Mouse (Mus musculus): ENCODE measurements at regions not wholly inside any gene's neighbourhood (a gene's known extent, or its start where the extent isn't known, plus 50 kb on each side); places are given as distances from the start of the nearest gene placed in this dataset.

DNA sequence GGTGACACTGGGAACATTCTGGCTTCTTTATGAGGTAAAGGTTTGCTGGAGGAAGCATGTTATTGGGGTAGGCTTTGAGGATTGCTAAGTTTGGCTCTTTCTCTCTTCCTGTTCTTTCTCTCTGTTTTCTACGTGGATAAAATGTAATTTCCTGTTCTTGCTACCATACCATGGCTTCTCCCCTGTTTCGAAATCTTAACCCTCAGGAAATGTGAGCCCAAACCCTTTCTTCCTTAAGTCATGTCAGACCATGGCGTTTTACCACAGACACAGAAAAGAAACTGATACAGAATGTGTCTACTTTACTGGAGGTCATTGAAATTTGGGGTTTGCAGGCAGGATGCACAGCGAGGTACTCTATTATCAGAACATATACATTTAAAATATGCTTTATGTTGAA is 552.7 kb upstream of the Camk1g start:
- DNase-seq: no peak

DNA sequence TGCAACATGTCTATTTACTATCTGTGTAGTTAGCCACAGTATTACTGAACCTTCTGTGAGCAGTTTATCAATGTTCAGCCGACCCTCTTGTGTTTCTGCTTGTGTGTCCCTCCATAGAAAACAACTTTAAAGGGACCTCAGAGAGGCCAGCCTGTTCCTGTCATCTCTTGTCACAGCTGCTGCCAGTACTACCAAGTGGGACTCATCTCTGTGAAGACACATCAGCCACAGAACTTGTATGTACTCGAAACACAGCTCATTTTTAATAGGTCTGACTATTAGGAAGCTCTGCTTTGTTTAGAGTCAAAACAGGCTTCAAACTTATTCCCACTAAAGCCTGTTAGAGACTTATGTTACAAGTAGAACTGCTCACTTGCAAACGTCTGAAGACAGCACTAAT is 549.1 kb upstream of the Camk1g start:
- peak; percentile 2 to 3 for DNase-seq

DNA sequence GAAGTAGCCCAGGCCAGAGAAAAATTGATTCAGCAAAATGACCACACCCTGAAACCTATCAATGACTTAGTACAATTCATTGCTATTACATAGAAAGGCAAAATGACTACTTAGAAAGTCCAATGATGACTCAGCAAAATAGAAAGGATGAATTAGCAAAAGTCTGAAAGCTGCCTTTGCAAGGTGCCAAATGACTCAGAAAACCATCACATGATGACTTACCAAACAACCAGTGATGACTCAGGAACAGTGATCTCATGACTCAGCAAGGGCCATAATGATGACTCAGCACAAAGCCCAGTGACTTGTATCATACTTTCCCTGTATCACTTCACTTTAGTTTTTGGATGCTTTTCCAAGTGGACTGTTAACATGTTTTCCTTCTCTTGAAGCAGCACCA is 535.6 kb upstream of the Camk1g start:
- DNase-seq: no peak

DNA sequence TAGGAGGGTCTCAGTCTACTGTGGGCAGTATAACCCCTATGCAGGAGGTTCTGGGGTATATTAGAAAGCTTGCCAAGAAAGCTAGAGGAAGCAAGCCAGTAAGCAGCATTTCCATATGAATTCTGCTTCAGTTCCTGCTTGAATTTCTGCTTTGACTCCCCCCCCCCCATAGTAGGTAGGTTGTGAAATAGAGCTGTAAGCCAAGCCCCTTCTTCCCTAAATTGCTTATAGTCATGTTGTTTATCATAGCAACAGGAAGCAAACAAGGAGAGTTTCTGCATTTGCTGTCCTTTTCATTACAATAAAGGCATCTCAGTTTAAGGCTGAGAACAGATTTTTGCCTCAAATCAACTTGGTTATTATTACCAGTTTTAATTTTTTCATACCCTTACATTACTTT is 524.0 kb upstream of the Camk1g start:
- DNase-seq: no peak

DNA sequence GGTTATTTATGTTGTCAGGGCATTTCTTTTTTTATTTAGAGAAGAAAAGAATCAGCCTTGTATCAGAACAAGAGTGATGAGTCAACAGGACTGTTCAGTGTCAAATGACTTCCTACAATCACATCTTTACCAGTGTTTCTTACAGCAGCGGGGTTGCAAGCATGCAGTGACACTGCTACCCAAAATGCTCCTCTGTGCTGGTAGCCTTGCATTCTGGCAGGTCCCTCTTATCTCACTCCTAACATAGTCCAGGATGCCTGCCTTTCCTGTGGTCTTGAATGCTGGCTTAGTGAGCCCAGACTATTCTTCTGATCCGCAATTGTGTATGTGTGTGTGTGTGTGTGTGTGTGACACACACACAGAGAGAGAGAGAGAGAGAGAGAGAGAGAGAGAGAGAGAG is 506.4 kb upstream of the Camk1g start:
- DNase-seq: no peak

DNA sequence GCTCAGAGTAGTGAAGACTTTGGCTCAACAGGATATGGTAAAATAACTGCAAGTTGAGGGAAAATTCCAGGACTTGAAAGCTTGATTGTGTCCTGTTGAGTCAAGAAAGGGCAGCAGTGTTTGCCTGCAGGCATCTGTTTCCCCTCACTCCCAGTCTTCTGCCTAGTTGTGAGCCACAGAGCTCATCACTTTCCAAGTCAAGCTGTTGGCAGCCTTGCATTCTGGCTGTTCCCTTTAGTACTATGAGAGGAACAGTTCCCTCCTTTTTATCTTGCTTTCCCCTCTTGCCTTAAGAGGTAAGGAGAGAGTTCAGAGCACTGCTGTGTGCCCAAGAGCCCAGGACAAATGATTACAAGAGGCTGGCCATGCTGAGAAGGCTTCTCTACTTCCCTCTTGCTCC is 506.0 kb upstream of the Camk1g start:
- no peak for DNase-seq

DNA sequence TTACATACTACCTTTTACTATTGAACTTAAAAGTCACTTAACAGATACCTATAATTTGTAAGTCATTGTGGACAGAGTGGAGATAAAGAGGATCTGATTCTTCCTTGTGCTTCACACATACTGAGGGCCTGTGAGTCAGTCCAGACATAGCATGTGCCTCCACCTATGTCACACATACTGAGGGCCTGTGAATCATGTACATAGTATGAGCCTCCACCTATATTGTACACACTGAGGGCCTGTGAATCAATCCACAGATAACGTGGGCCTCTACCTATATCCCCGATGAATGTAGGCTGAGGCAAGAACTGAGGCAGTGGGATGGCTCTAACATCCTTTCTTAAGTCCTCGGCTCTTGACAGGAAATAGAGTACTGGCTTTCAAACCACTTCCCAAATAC is 505.2 kb upstream of the Camk1g start:
- no peak for DNase-seq

DNA sequence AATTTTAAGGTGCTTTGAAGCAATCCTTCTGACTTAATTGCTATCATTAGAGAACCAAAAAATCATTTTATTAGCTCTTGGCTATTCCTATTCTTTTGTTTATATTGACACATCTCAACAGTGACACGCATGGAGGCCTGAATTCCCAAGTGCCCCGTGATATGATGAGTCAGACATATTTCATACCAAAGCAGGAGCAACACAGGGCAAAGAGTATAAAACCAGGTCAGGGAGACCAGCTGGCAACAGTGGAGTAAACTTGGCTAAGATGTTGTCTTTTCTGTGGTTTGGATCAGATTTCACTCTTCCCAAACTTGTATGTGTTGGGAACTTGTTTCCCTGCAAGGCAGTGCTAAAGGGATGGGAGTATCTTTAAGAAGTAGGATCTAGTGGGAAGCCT is 500.6 kb upstream of the Camk1g start:
- DNase-seq: no peak

DNA sequence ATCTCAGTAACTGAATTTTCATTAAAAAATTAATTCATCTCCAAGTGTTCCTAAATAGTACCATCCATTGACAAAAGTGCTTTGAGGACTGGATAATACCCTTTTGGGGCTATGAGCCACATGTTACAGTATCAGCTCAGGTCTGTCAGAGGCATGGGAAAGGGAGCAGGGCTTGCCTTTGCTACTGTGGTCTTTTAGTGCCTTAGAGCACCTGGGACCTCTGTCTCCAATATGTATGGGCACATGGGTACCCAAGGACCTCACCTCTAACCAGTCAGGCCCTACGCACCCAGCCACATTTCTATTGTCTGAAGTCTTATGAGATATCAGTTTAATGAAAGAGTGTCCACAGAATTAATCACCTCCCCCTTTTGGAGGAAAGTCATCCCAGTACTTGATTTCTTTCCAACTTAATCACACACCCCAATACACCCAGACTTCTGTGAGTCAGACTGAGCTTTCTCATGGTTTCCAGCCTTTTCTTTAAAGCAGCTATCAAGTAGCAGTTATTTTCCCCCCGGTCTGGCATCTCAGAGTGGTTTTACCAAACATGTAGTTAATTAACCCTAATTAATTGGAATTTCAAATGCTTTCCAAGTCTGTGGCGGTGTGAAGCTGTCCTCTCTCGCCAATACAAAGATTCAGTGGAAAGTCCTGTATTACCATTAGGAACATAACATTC is 498.7 kb upstream of the Camk1g start:
- DNase-seq: no peak

DNA sequence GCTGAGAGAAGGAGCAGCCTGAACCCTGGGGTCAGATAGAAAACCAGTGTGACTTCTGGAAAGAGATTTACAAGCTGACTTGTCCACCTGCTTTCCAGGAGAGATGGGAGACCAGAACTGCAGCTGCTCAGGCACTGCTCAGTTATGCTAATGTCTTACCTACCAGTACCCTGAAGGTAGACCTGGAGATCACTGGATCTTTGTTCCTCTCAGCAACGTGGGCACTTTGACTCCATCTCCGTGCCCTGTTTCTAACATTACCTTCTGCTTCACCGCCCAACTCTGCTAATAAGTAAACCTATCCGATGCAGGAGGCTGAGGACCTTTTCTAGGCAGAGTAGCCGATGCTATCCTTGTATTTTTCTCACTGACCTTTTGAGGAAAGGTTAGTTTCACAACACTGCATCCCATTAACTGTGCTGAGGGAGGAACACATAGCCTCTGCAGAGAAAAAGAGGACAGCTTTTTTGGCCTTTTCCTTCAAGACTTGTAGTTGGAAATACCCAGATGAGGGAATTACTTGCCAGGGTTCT is 490.7 kb upstream of the Camk1g start:
- DNase-seq: peak in 1 of 2 experiments; percentile 5

DNA sequence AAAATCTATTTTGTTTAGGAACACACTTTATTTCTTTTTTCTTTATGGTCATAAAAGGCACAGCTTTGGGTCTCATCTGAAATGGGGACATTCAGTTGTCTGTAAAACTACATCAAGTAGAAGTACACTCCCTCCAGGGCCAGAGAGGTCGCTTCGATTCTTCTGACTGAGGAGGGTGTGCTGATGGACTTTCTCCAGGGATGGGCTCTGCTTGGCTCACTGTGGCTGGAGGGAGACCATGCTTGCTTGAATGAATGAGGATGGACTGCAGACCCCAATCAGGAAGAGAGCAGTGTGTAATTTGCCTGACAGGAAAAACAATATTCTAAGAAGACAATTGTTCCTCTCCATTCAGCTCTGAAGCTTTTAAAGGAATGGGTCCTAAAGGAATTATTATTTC is 490.3 kb upstream of the Camk1g start:
- no peak for DNase-seq

DNA sequence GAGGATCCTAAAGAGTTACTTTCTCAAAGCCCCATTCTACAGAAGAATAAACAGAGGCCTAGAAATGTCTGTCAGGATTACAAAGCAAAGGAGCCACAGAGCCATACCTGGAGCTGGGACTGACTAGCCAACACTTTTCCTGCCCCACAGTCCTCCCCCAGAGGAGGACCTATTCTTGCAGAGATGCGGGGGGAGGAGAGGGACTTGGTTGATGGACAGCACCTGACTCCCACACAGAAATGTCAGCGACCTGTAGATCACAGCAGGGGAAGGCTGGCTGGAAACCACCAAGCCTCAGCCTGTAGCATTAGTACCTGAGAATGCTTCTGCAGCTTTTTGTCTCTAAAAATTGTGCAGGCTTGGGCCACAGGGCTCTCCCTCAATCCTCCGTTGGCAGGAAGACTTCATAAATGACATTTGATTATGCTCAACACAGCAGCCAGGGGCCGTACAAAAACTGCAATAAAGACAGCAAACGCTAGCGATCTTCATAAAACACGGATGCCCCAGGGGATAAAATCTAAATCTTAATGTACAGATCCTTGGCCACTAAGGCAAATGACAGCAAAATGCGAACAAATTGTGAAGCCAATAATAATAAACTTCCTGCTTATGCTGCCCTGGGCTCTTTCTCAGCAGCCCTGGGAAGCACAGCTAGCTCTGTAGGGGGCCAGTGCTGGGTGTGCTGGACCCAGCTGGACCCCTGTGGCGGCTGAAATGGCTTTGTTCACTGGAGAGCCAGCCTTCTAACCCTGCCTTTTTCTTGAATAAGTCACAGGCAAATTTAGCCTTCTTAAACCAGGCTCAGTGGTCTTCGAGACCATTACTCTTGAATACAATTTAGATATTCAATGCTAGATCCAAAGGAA is 489.4 kb upstream of the Camk1g start:
- DNase-seq: peak; percentile 30 to 36

DNA sequence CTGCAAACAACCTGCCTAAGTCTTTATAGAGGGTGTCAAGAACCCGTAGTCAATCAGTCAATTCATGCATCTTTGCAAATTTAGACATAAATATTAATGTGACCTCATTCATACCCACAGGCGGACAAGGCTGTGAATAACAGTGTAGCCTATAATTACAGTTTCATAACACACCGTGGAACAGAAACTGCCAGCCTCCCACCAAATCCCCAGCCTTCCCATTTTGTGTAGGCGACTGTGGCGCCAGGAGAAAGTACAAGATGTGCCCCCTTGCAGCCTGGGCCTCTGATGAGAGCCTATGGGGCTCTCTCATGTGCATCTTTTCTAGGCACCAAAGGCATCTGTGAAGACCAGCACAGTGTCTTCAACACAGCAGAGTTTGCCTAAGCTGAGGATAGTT is 477.8 kb upstream of the Camk1g start:
- DNase-seq: no peak

DNA sequence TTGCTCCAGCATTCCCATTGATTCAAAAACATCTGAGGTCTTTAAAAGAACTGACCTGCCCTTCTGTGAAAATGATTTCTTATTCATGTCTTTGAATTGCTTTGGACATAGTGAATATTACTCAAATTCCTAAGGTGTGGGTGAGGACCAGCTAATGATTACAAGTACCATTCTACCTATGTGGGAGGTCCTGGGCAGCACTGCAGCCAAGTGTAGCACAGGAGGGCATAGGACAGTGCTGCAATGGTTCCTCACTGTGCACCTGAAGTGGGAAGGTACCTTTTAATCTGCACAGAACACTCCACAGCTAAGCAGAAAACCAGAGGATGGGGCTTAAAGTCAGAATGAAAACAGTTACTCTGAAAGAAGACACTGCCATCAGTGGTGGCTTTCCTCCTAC is 474.8 kb upstream of the Camk1g start:
- DNase-seq: peak in 1 of 2 experiments; percentile 20

DNA sequence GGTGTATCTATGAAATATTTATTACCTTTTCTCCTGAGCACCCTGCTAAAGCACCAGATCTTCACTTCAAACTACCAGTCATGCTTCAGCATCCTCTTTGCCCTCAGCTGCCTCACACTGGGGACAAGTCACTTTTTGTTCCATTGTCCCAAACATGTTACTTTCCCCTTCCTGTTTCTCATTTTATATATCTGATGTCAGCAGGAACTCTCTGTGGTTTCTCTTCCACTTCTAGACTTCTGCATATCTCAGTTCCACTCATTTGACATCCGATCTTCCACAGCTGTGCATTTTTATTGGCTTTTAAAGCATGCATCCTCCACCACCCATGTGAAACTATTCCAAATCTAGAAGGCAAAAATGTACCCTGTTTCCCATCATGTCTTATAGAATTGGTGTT is 474.4 kb upstream of the Camk1g start:
- DNase-seq: no peak

DNA sequence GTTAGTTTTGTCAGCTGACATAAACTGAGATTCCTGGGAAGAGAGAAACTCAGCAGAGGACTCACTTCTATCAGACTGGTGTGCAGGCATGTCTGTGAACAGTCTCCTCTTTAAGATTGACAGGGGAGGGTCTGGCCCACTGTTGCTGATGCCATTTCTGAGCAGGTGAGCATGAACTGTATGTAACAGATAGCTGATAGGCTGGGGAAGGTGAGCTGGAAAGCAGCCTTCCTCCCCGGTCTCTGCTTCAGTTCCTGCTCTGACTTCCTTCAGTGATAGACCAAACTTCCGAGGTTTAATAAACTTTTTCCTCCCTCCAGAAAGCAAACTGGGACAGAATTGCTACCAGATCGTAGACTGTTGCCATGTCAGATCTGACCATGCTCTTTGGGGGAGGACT is 430.9 kb upstream of the Camk1g start:
- DNase-seq: no peak

DNA sequence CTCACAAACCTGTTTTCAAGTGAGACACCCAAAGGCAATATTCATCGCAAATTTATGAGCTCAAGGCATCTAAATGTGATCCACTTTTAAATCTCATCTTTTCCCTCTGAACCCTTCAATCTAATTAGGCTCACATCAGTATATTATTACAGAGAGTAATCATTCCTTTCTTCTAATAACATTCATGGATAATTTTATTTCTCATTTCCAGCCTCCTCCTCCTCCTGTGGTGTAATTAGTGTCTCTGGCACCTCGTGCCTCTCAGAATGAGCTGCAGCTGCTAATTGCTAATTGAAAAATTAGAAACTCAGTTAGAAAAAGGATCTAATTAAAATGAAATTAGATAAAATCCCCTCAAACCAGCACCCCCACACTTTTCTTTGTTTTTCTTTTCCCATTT is 420.5 kb upstream of the Camk1g start:
- DNase-seq: no peak

DNA sequence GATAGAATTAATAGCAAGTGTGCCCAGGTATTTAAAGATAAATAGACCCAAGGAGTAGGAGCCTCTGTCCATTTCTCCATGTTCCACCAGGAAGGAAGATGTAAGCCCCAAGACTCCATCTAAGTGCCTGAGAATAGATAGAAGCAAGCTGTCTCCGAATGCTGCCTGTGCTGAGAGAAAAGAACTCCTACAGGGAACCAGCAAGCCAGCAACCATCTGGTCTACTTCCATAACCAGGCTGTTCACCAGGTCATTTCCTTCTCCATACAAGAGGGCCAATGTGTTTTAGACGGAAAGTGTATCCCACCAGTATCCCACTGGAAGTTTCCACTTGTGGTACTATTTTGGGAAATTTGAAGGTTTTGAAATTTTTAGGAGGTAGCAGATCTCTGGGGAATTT is 418.4 kb upstream of the Camk1g start:
- no peak for DNase-seq

DNA sequence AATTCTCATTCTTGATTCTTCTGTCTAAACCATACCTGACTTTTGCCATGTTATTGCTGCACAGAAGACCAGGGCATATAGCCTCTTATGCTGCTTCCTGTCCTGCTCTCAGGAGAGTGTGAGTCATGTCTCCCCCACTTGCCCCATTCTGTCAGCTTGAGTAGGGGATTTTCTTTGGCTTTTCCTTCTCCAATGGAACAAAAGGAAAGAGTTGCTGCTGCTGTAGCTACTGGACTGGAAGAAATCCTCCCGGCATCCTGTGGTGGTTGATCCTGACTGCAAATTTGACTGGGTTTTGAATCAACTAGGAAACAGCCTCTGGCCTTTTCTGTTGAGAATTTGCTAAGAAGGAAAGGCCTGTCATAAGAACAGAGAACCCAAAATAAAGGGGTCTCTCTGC is 417.3 kb upstream of the Camk1g start:
- no peak for DNase-seq

DNA sequence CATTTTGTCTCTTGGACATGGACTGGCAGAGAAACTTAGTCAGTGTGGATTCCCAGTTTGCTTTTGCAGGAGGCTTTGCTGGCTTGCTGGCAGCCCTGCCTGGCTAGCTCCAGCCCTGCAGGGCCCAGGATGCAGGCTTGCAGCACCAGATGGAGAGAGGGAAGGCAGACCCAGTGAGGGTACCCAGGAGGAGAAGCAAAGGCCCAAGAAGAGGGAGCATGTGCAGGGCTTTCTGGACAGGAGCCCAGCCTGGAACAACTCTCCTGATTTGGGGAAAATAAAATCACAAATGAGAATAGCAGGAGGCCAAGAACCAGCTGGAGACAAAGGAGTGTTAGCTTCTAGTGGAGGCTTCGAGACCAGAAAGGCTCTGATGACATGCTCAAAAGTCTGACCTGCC is 414.9 kb upstream of the Camk1g start:
- DNase-seq: no peak

DNA sequence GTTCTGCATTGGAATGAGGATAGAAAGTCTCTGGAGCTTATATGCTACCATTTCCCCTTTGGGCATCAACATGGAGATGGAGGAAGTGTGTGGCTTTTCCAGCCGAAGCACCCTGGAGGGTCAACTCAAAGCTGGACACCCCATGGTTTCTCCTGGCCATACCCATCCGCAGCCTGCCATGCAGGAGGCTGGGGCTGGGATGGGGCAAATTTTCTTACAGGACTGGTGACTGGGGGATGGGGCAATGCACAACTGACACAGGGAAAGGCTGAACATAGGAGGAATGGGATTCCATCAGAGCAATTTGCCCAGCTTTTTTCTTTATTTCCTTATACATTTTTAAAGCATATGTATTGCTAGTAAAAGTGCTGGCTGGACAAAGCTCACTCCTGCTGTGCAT is 414.4 kb upstream of the Camk1g start:
- no peak for DNase-seq

DNA sequence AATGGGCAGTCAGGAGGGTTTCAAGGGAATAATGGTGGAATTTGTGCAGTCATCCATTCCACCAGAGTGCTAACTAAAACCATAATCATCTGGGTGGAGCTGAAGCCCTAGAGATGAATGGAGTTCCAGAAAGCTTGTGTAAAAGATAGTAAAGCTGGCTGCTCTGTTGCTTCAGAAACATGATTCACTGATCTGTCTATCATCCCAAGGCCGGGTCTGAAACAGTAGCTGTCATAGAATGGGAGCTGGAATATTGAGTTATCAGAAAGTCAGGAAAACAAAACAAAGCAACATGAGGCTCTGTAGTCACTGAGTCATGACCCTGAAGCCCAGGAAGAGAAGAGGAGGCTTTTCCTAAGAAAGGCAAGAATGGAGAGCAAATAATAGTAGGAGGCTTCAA is 408.1 kb upstream of the Camk1g start:
- no peak for DNase-seq

DNA sequence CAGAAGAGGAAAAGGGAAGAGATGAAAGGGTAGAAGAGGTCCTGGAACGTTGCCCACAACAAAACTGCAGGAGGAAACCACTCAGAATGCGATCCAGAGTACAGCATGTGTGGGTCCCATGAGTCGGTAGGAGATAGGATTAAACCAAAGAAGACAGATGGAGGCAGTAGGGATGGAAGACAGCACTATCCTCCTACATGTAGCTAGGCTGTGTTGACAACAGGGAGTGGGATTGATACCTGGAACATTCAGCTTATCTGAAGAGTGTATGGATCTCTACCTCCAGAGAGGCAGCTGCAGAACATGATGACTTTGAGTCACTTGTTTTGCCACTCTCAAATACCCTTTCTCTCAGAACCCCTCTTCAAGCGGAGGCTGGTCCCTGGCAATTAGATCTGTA is 399.4 kb upstream of the Camk1g start:
- no peak for DNase-seq

DNA sequence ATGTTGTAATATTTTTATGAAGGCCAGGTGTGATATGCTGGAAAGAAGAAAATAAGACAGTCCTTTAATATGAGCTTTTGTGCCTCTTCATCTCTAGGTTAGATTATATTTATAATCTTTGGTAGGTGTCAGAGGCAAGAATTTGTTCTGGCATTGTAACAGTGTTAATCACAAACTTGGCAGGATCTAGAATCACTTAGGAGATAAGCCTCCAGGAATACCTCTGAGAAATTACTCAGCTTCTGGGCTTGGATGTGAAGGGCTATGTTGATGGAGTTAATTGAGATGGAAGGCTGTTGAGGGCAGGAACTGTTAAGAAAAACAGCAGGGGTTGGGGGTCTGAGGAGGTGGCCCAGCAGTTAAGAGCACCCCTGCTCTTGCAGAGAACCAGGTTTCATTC is 394.0 kb upstream of the Camk1g start:
- DNase-seq: no peak
